Mouse (Mus musculus) thymus, postnatal 14 days (tissue): ENCODE data around the gene Skint8.
"Not testable (repeated sequence)": the region's sequence is repeated elsewhere in the genome, so short reads cannot be mapped to it uniquely, and the experiment has no call there.

Source experiments
- DNase-seq: peaks from one replicate; pipeline ENCODE4 v3.0.0; 2021

Skint8 gene

DNA sequence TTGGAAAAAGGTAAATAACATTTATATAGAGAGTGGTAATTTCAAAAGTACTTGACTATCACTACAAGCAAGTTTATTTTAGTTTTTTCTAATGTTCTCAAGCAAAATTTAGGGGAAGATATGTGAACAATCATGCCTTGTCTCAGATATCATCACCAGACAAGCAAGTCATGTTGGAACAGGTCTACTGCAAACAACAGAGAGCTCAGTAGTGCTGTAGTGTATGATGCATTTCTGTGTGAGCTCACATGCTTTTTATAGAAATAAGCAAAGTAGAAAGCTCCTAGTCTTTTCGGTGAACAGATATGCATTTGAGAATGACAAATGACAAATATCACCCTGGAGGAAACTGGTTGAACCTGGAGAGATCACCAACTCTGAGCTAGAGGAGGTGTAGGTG is at the start of gene Skint8:
Gene Skint8, plus strand, starts transcription at position 301 of the 400 bp plus-strand sequence.
- DNase-seq: no peak

DNA sequence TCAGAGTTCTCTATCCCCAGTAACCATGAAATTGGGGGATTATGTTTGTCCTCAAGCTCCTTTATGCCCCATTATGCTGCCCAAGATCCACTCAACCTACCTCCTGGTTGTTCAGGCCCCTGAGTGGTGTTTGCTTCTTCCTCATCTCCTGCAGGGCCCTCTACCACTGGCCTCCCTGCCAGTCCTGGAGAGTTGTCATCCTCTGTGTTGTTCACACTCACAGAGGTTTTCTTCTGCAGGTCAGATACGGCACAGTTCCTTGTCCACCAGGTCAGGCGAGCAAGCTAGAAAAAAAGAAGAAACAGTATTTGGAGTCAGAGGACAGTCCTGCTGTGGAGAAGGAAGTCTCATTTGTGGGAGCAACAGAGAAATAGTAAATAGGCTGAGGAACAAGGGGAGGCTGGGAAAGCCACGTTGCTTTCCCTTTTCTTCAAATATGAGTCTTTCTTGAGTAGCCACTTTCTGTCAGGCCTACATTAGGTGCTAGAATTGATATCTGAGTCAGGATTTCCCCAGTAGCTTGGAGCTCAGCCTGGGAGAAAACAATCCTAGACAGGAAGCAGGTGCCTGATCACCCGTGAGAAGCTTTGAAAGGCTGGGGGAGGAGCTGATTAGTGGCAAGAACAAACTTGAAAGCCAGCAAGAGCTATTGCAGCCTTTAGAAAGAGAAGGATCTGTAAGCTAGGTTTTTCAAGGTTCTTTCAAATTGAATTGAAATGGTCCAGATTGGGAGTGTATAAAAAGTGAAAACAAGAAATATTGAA is 38.9 kb upstream of the Skint8 start:
- DNase-seq: peak; percentile 47

DNA sequence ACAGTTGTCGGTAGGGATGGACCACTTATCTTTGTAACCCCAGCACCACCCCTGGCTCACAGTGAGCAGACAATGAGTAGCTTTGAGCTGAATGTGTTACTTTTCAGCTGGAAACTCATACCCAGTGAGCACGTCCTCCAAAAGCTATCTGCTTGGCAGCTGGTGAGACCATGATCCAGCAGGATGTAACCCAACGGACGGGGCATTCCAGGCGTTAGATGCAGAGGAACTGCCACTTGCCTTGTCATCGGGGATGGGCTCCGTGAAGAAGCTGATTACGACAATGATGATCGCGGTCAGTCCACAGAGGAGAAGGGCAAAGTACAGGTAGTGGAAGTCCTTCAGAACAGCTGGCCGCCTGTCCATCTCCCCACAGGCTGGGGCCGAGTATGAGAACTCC is 35.6 kb upstream of the Skint8 start:
- no peak for DNase-seq

DNA sequence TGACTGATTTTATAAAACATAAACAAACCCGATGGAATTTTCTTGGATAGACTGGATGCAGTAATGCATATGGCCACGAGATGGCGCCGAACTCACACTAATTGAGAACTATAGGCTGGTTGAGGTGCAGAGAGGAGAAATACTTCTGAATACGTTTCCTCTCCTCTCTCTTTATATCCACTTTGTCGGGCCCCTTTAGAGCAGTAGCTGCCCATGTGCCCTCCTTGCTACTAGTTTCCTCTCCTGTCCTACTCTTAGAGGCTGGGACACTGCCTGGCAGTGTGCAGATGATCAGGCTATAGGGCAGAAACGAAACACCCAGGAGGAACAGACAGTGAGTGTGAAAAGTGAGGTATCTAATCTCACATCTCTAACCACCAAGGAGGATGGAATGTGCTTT is 33.2 kb upstream of the Skint8 start:
- peak; percentile 64 for DNase-seq

DNA sequence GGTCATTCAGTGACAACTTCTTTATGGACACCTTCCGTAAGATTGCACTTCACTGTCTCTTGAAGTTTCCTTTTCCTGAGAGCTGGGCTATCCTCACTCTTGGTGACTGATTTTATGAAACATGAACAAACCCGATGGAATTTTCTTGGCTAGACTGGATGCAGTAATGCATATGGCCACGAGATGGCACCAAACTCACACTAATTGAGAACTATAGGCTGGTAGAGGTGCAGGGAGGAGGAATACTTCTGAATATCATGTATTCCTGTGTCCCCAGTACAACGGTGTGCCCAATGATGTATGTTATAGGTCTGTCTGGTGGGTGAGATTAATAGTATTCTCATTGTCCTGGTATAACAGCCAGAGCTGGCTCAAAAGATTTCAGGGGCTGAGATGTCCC is 32.6 kb upstream of the Skint8 start:
- peak; percentile 70 for DNase-seq

DNA sequence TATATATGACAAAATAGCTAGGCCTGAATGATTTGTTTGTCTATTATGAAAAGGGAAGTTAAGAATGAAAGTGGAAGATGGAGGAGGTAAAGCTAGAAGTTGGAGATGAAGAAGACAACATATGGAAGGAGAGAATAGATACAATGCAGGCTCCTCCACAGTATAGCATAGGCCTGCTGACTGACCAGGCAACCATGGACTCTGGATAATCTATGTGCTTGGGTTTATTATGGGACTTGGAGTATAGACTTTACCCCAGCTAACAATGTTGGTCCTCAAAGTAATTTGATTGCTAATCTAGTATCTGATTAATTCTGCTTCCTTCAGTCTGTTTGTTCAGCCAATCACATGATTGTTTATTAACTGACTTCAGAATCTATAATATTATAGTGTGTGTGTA is 27.1 kb upstream of the Skint8 start:
- no peak for DNase-seq

DNA sequence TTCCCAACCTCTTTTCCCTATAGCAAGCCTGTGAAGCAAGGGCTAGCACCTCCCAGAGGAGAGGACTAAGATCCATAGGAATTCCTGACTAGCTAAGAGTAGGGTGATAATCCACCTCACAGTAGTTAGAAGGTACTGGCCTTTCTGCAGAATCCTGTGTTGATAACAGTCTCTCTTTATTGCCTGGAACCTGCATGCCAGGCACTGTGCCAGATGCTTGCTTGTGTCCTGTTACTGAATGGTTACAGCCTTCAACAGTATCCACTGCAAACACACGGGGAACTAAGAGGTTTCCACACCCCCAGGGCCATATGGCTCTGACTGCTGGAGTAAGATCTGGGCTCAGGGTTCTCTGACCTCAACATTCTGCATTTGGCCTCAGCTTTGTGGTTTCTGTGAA is 21.4 kb upstream of the Skint8 start:
- DNase-seq: no peak

DNA sequence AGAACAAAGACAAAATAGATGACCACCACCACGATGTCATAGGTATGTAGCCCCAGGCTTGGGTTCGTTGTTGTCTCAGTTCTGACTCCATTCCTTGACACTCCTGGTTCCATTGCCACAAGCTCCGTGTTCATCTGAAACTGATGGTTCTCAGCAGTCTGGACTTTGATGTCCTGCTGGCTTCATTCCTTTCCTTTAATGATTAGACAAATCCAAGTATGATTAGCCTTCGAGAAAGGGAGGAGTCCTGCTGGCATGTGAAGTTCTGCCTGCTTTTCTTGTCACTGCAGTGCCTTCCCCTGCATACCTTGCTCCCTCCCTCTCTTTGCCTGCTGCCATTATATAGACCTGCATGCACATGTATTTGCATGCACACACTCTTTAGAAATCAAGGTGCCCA is 20.6 kb upstream of the Skint8 start:
- no peak for DNase-seq

DNA sequence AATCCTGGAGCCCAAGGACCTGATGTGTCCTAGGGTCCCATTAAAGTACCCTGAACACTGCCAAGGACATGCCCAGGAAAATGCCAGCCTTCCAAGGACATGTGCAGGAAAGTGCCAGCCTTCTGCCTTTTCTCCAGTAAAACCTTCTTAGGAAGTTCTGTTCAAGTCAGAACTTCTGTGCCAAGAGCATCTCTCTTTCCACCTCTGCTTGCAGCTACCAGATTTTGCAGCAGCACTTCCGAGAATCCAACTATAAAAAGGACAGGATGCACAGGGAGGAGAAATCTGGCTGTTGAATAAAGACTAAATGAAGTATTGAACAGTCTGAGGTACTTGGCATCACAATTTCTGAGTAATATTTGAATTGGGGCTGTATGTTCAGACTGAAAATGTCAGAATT is 18.7 kb upstream of the Skint8 start:
- not testable (repeated sequence) for DNase-seq

DNA sequence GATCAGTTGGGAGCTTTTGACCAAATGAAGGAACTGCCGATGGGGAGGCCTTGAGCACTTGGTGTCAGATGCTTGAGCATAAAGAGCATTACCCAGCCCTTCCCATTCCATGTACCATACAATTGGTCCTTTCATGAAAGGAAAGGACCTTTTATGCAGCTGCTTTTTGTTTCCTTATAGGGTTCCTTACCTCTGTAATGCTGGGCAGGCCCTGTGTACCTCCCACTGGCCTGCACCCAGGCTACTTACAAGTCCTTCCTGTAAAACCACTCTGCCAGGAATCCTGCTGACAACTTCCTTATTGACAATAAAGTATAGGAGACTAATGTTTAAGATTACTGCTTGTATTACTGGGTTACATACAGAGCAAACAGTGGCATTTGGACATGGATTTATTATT is 17.7 kb upstream of the Skint8 start:
- DNase-seq: no peak

DNA sequence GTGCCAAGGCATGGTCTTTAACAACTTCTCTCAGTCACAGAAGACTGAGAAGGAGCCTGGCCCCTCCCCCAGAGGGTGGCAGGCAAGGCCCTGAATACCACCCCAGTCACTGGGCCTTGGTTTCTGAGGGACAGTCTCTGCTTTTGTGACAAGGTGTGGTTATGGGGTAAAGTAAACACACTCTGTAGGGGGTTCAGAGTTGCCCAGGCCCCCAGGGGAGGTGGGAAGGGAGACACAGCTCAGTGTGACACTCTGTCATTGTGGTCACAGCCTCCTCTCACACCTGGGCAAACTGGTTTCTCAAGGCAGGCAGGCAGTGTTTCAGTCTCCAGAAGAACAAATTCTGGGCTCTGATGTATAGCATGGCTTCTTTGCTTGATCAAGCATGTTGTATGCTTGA is 16.4 kb upstream of the Skint8 start, which contains the start of gene Slc5a9:
Gene Slc5a9, minus strand, starts transcription at position 144 of the 400 bp plus-strand sequence.
- DNase-seq: no peak

DNA sequence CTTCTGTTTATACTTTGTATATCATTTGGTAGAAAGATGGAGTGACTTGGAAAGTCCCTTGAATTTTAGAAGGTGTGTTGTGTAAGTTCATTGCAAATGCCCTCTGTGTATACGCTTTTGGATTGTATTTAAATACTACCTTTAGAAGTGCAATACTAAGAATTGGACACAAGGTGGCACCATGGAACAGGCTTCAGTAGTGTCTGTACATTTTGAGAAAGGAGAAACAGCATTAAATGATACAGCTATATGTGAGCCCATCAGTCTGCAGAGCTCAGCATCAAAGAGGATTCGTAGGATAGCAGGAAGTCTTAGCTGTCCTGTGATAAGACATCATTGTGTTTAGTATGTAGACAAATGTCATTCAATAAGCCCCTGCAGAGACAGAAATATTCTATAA is 11.3 kb upstream of the Skint8 start:
- DNase-seq: no peak

DNA sequence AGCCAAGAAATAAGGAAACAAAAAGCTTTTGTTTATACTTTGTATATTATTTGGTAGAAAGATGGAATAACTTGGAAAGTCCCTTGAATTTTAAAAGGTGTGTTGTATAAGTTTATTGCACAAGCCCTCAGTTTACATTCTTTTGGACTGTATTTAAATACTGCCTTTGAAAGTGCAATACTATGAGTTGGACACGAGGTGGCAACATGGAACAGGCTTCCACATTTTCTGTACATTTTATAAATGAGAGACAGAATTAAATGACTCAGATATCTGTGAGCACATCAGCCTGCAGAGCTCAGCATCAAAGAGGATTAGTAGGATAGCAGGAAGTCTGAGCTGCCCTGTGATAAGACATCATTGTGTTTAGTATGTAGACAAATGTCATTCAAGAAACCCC is 42.1 kb downstream of the Skint8 start:
- no peak for DNase-seq

DNA sequence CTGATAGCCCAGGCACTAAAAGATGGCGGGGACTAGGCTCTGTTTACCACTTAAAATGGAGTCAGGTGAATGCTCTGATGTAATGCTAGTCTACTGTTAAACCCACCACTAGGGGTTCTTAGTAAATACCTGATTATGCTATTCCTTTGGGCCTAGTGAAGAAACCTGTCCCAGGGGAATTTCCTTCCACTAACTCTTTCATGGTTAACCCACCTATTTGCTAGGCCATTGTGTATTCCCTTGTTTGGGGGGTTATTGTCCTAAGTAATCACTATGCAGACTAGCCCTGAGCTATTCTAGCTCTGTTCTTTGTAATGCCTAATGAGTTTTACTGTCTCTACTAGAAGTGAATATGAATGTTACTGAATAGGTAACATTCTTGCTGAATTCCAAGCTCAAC is 44.0 kb downstream of the Skint8 start:
- not testable (repeated sequence) for DNase-seq

DNA sequence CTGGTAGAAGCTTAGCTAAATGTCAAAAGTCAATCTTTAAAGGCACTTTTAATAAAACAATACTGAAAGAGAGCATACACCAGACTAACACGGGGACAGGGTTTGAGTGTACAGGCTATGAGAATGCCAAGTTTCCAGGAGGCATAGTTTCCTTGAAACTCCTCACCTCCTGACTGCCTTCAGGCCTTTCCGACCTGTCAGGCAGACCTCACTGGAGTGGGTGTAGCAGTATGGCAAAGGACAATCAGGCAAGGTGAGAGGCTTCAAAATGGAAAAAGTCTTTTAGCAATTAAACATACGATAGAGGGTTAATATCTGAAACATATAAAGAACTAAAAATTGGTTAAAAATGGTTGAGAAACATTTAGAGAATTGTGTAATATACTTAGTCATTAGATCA is 44.5 kb downstream of the Skint8 start:
- DNase-seq: no peak

DNA sequence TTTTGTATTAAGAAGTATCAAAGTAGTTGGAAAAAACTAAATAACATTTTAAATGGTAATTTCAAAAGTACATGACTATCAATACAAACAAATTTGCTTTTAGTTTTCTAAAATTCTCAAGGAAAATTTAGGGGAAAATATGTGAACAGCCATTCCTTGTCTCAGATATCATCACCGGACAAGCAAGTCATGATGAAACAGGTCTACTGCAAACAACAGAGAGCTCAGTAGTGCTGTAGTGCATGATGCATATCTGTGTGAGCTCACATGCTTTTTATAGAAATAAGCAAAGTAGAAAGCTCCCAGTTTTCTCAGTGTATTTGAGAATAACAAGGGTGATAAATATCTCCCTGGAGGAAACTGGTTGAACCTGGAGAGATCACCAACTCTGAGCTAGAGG is 53.4 kb downstream of the Skint8 start, which contains the start of gene Skint7:
Gene Skint7, plus strand, starts transcription at position 301 of the 400 bp plus-strand sequence.
- no peak for DNase-seq
